Mouse (Mus musculus) NIH3T3 (cell line): ENCODE results near the gene Olfm3.
A peak's percentile ranks its signal among the peaks of the same experiment; 100 is the strongest.

Experiments used
- DNase-seq: peaks from one replicate; pipeline ENCODE4 v3.0.0-alpha.2; 2012; ENCODE audit warnings: low read depth

Olfm3 gene

DNA sequence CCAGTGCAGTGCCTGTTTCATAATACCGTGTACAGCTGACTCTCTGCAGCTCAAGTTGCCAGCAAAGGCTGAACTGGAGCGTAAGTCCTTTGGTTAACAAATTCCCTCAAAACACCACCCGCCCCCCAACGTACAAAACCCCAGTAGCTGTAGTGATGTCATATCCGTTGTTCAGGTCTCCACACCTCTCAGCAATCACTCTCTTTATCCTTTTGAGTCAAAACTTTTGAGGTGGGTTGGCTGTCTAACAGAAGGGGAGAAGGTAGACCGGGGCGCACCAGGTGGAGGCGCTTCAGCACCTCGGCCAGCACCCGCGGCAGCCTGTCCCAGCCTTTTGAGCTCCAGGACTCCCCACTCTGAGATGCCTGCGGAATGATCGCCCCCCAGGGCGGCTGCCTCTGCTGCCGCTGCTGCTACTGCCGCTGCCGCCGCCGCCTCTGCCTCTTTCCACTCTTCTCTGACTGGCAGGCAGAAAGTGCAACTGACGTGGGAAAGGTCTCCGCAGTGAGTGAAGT lies at the start of gene Olfm3:
Olfm3 (plus strand) TSS at position 155 of the 515 bp plus-strand sequence.
- peak; percentile 50 for DNase-seq

DNA sequence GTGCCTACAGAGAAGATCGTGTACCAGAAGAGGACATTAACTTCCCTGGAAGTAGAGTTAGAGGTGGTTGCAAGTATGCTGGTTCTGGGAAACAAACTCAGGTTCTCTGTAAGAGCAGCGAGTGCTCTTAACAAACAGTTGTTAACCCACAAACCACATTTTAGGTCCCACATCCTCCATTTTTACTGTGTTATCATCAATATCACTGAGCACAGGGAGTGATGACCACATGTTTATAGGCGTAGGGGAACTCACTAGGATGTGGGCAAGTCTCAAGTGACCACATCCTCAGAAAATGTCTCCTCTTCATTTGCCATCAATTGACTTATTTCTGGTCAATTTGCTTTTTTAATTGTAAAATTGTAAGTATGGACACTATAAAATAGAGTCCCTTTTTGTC lies 14.1 kb upstream of the Olfm3 start:
- no peak for DNase-seq

DNA sequence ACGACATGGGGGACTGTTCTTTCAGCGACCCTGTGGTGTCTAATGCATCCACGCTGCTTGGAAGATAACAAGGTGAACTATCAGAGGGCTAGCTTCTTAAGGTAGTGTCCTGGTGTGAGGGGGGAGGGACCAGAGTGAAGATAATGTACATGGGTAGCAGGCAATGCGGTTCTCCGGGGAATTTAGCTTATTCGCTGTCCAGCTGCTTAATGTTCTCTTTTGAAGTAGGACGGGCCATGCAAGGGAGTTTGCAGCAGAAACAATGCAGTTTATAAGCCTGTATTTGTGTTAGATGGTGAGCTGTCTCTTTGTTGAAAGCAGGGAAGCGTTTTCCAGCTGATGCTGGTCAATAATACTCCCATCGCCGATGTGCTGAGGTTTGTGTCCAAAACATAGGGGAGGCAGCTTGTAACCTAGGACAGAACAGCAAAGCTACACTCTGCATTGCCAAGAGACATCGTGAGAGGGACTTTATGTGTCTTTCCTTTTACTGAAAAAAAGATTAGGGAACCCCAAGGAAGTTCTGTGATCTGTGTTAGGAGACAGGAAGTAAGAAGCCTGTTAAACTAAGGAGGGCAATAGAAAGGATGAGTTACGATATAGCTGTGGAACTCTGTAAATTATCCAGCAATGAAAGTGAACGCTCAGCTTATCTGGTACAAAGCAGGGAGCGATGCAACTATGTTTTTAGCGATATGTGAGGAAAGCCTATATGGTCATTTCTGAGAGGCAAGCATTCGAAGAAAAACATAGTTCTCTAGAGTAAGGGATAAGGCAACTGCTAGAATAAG lies 950 bp downstream of the Olfm3 start:
- DNase-seq, result peak; percentile 14

DNA sequence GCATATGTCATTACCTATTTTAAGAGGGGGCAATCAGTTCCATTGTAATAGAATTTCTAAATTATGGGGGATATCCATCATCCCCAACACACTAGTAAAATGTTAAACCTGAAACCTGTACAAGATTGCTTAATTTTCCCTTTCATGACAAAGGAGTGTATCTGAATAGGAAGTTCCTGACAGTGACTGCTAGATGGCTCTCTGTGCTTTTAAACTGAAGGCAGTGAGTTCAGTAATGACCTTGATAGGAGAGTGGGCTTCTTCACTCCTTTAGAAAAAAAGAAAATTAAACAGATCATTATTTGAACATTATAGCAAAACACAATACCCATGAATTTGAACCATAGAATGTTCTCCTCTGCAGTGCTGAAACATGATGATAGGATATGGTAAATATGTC lies 3.7 kb downstream of the Olfm3 start:
- DNase-seq, result no peak

DNA sequence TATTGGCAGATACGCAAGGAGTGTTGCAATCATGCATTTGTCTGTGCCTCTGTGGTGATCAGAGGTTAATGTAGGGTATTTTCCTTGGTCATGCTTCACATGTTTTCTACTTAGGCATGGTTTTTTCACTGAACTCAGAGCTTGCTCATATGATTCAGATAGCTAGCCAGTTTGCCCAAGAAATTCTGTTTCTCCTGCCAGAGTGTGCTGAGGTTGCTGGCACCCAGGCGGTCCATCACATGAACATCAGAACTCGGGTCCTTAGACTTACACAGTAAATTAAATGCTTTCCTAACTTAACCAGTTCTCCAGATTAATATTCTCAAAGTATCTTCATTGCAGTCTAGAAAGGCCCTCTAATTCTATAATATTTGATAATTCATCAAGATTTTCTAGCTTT lies 5.0 kb downstream of the Olfm3 start:
- peak; percentile 3 for DNase-seq

DNA sequence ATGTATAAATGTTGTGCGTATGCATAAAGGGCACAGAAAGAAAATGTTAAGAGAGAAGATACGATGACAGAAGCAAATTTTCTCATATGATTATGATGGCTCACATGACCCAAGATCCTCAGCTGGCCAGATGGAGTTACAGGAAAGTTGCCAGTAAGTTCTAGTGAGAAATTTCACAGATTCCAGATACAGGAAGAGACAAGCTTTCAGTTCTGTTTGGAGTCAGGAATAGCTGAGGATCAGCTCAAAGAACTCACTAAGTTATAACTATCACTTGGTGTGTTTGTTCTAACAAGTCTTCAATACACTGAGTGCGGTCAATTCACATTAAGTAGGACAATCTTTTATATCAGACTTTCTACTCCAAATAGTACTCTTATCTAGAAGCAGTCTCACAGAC lies 16.2 kb downstream of the Olfm3 start:
- no peak for DNase-seq

DNA sequence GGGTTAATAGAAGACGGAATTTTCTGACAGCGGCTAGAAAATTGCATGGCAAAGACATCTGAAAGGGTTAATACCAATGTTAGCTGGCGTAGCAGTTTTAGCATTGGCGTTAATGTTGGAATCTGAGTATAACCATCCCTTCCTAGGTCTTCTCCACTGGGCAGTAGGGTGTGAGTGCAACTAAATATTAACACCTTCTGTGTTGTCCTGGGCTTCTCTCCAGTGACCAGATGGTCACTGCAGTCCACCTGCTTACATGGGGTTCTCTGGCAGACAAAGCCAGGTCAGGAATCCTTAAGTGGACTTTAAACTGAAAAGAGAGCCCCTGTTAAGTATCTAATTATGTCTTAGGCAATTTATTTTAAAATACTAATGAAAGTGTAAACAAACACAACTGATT lies 25.7 kb downstream of the Olfm3 start:
- no peak for DNase-seq

DNA sequence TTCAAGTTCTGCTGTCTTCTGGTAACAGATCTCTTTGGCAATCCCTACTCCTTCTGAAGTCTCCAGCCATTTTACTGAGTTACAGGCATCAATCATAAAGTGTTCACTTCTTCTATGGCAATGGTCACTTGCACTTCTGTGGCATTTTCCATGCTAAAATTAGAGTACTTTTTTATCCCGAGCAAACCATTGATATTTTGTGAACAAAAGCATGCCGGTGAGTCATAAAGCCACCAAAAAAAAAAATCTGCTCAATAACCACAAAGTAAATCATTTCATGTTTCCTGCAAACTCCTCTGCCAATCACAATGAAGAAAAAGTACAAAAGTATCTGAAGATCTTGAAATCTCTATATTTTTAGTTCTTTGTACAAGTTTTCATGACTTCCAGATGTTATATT lies 26.5 kb downstream of the Olfm3 start:
- DNase-seq, result no peak

DNA sequence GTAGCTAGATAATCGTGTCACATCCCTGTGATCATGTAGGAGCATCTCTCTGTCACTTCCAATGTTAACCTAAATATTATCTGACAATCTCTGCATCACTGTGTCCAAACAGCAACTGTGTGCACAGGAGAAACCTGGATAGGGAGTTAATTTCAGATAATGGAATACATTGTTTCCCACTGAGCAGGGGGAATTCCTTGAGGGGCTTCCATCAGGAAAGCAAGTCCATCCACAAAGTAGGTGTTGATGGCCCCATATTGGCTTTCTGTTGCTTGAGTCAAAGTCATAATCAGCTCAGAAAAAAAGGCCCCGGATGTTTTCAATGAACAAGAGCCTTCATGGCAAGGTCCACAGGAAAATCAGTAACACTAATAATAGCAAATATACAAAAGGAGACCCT lies 26.9 kb downstream of the Olfm3 start:
- DNase-seq, result no peak

DNA sequence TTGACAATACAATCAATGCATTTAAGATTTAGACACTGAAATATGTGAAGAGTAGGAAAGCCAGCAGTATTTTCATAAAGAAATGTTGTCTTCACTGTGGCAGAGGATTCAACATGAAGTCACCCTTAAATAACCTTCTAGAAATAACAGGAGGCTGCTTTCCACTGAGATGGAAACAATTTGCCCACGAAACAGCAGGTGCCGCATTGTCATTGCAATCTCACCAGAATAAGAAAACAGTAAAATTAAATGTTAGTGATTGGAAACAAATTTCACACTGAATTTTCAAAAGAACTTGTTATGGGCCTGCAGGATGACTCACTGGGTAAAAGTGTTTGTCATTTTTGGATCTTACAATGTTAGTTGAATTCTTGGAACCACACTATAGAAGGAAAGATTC lies 29.0 kb downstream of the Olfm3 start:
- DNase-seq, result no peak

DNA sequence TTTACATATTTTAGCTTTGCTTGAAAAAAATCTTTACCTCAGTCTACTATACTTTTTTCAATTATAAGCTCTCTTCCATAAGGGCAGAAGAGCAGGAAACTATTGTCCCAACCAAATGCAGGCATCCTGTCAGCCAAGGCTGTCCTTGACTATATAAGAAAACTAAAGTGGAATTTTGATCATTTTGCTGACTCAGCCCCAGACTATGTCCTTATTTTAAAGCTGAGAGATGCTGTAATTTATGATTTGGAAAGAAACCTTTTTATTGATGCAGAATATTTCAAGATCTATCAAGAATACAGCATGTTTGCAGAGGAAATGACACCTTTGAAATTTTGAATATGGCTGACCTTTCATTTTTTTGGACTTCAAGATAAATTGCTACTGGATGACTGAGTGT lies 51.0 kb downstream of the Olfm3 start:
- no peak for DNase-seq

DNA sequence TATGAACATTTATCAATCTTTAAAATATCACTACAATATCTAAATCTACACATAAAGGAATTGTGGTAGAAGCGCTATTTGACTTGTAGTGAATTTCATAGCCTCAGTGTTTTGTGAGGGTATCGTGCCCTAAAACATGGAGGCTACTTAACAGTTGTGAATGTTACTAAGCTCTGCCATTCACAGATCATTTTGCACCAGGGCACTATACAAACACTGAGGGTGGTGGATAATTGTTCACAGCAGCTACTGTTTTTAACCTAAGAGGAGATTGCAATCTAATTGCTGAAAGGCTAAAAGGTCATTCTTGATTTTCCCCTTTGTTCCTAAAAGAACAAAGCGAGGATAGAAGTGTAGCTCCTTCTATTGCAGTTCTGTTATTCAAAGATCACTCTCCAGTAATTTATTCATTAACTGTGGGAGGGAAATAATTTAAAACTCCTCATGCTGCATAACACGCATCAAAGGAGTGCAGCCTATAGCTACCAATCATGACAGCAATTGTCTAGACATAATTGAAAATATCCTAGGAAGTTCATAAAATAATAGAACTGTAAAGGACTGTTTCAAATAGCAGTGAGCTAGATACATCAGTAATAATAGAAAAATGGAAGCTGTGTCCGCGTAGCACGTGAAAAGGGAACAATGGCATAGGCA lies 55.6 kb downstream of the Olfm3 start:
- DNase-seq, result no peak

DNA sequence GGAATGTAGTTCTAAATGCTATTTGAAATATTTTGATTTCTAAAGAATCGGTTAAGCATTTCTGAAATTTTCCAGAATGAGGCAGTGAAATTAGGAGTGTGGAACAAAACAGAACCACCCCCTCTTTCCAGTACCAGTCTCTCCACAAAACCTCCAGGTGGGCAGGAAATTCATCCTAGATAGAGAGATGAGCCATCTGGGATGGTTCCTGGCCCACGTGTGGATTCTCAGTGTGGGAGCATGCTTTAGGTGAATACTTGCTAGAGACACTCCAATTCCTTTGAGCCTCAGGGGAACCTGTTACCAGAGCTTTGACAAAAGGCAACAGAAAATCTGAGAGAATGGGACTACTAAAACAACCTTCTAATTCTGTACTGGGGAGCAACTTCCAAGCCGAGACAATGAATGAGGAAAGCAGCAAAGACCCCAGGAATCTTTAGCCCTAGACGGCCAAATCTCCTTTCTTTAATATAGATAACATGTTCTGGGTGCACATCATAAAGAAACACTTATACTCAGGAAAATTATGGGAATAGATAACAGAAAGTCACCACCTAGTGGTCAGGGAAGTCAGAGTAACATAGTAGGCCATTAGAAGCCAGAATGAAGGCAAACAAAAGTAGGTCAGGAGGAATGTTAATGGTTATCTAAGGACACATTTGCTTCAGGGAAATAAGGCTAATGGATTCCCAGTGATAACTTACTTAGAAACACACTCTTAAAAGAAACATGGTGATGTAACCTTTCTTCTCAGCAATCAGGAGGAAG lies 58.6 kb downstream of the Olfm3 start:
- DNase-seq, result peak; percentile 6

DNA sequence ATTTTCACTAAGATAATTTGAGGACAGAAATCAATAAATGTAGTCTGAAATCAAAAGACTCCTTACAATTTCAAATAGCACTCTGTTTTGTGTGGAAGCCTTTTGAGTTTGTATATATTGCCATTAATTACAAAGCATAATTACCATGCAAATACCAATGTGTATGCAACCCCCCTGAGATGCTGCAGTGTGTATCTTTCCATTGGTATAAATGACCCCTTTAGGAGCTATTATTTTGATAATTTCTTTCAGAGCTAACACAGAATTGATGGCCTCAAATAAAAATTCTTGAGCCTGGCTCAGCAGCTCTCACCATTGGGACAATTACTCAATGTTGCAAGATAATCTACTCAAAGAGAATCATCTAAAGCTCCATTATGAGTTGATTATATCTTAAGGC lies 67.3 kb downstream of the Olfm3 start:
- no peak for DNase-seq

DNA sequence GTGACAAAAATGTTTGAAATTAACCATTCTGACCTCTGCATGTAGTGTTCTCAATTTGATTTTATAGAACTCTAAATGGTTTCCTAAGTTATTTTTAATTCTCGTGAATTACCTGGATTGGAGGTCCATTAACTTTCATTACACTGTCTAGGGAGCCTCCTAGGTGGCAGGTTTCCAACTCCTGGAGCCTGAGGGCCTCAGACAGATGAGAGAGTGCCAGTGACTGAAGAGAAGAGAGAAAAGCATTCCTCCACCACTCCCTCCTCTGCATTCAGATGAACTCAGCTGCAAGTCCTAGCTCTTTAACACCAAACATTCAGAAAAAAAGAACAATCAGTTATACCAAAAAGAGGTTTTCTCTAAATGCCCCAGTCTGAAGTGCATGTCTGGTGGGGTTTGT lies 68.6 kb downstream of the Olfm3 start:
- DNase-seq, result no peak

DNA sequence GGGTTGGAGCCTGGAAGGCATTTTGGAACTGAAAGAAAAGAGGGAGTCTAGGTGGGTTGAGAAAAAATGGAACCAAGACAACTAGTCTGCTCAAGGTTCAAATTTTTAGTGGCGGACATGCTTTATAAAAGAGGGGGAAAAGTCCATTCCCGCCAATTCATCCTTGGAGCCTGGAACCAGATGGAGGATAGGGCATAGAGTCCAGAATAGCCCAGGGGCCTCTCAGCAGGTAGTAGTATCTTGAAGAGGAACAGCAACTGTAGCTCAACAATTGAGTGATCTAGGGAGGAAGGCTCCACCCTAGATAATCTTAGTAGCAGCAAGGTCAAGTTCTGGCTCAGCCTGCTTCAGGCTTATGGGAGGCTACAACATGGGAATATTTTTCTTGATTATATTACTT lies 87.0 kb downstream of the Olfm3 start:
- no peak for DNase-seq

DNA sequence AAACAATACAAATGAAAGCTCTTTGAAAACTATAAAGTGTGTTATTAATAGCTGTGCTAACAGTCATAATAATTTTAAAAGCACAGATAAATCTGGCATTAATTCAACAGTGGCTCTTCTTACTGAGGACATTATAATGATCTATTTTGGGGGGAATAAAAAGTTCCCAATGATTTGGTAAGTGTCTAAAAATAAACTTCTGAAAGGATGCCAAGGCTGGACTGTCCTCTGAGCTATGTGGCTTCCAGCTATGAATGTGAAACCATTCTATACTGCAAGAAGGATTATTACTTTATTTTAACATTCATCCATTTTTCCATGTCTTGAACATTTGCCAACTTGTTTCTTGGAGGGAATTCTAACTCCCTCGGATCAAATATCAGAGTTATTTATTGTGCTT lies 92.1 kb downstream of the Olfm3 start:
- DNase-seq, result peak; percentile 5

DNA sequence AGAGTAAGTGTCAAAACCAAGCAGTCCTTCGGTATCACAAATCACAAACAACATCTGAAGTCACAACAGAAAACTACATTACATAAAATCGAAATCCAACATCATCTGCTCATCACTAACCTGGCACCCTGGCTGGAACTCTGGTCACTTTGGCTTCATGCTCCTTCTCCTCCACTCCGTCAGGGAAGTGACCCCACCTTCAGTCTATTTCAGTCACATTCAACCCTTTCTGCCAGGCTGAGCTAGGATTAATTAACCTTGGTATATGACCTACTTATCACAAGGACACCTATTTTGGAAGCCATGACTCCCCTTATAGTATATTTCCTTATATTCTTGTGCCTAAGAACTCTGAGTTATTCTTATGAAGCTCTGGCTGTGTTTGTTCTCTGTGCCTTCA lies 123.7 kb downstream of the Olfm3 start:
- DNase-seq, result no peak

DNA sequence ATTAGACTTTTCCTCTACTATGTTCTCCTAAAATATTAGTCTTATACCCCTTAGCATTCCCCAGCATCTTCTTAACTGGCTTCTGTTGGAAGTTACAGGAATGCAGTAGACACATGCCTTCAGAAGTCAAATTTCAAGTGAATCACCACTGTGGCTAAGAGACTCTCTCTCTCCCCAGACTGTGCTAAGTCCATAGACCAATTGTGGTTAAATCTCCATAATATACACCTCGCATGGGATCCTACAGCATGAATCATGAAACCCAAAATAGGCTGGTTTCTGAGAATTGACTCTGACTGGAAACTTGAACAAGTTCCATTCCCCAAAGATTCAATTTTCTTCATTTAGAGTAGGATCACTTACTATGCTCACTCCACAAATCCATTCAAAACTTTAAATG lies 124.2 kb downstream of the Olfm3 start:
- peak; percentile 81 for DNase-seq

DNA sequence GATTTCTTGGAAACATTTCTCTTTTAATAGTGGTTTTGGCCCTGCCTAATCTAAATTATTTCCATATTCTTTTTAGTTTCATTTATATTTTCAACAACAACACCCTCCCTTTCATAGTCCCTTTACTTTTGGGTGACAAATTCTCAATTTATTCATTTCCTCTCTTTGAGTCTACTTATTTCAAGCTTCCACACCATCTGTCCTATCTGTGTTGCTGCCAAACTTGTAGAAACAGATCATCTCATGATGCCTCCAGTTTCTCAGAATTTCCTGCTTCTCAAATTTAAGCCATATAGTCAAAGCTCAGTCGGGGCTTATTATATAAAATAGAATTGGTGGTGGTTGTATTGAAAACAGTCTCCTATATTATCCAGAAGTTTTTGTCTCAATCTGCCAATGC lies 124.7 kb downstream of the Olfm3 start:
- DNase-seq, result peak; percentile 33

DNA sequence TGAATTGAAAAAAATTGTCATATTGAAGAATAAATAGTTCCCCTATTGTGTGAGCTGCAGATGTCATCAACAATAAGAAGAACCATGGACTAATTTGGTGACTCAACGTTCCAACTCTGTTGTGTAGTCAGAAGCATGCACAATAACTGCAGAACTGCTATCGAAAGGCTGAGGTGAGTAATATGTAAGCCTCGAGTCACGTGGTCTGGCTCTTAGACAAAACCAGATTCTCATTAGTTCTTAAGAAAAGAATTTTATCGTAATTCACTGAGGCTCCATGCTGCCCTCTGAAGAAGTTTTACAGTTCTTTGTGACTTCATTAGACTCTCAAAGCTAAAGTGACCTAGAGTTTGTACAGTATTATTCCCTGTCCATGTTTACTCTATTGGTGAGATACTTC lies 145.2 kb downstream of the Olfm3 start:
- peak; percentile 44 for DNase-seq

DNA sequence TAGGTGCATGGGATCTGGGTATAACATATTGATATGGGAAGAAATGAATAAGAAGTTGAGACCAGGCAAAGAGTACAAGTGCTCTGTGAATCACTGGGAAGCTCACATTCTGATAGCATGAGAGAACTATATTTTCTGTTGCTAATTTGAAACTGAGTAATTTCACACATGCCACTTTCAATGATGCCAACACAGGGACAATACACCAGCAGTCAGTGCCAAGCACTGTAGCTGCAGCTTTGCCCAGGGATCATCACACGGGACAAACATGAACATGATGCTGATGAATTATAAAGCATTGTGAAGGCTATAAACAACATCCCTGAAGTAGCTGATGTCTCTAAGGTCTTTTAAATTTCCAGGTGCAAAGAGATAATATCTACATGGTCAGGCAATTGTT lies 161.0 kb downstream of the Olfm3 start:
- no peak for DNase-seq
